Mouse (Mus musculus): Measurements from ENCODE around the gene Kctd5.

- no peak for TF ChIP-seq CTCF (IDR thresholded peaks at IDR 0.05; ENCODE audit: borderline replicate concordance, extremely low read depth, insufficient read depth, insufficient read length)
- TF ChIP-seq POLR2A (IDR thresholded peaks at IDR 0.05; ENCODE audit: borderline replicate concordance, extremely low read depth, insufficient read depth, insufficient read length, poor library complexity, severe bottlenecking): no peak
Measured at GRCm38 (mm10) chr17:24029477-24029876, 43.8 kb downstream of the Kctd5 start.
